Mouse (Mus musculus) heart, adult 2 months (tissue): ENCODE data around the gene Rabl6. TPM values are rescaled to one million over a fixed set of nuclear protein-coding genes. Genes with fewer than 3 reads are reported as not detected.
"Not testable (repeated sequence)": the region's sequence is repeated elsewhere in the genome, so short reads cannot be mapped to it uniquely, and the experiment has no call there.

Experiments
- DNase-seq, 2 experiments: peaks; one replicate each; pipeline ENCODE4 v3.0.0; 2021
- H3K27ac ChIP-seq: fragments of 200-600 bp; 2 replicates; pipeline ENCODE4 v1.8.1; 2022
- H3K27me3 ChIP-seq: fragments of 200-500 bp; 2 replicates; pipeline ENCODE4 v1.6.1; 2012; ENCODE audit warnings: mild to moderate bottlenecking, low read length, inconsistent platforms, mixed read lengths; ENCODE audit not compliant: control insufficient read depth, insufficient read depth
- H3K36me3 ChIP-seq: fragments of 200-500 bp; 2 replicates; pipeline ENCODE4 v1.6.1; 2012; ENCODE audit warnings: low read length, inconsistent platforms; ENCODE audit not compliant: control insufficient read depth, insufficient read depth
- H3K4me1 ChIP-seq: fragments of 200-500 bp; 2 replicates; pipeline ENCODE4 v1.6.1; 2011; ENCODE audit warnings: low read length; ENCODE audit not compliant: control insufficient read depth, insufficient read depth
- H3K4me3 ChIP-seq: fragments of 200-600 bp; 2 replicates; pipeline ENCODE4 v1.8.1; 2022
- H3K79me2 ChIP-seq: fragments of 200-500 bp; replicated peaks from 2 replicates; pipeline ENCODE4 v1.6.1; 2012; ENCODE audit warnings: mild to moderate bottlenecking, inconsistent platforms, low read length, moderate library complexity, mixed read lengths; ENCODE audit not compliant: control insufficient read depth, insufficient read depth
- H3K9ac ChIP-seq: fragments of 200-500 bp; 2 replicates; pipeline ENCODE4 v1.6.1; 2012; ENCODE audit warnings: low read depth, mild to moderate bottlenecking, control low read depth, inconsistent platforms, low read length, mixed read lengths
- CTCF ChIP-seq: fragments of 200-600 bp; IDR thresholded peaks from 2 replicates; pipeline ENCODE4 v1.8.1; 2022; ENCODE audit warnings: antibody characterized with exemption, mild to moderate bottlenecking, moderate library complexity
- EP300 ChIP-seq: fragments of 200-500 bp; IDR thresholded peaks from 2 replicates; pipeline ENCODE4 v1.6.1; 2011; ENCODE audit warnings: low read depth, low read length, control low read depth; ENCODE audit not compliant: insufficient read depth
- POLR2A ChIP-seq: fragments of 200-500 bp; IDR thresholded peaks from 2 replicates; pipeline ENCODE4 v1.6.1; 2011; ENCODE audit warnings: mild to moderate bottlenecking, low read depth, low read length, control low read depth; ENCODE audit not compliant: insufficient read depth
- WGBS: fragments of 180-500 bp; shearing (Covaris S2); methylation state at CpG from one replicate; pipeline ENCODE4 v1.1.7; 2018; 5-methylcytosine and 5-hydroxymethylcytosine counted together
- intact Hi-C: fragments of 180-260 bp; cut with DNase I; formaldehyde crosslinking; loops from one replicate; pipeline ENCODE4 v1.15.1; 2025
- polyA plus RNA-seq: library from polyadenylated mRNA; depleted of rRNA; stranded (reverse); fragments of >200 nt; gene quantifications from 2 replicates; pipeline ENCODE4 v1.2.3, GENCODE M21; 2012
- total RNA-seq, 2 experiments: library from RNA; stranded (reverse); gene quantifications; 2 replicates each; pipeline ENCODE4 v1.2.3; 2021

Gene Rabl6
- total and polyA plus RNA-seq, 3 experiments, result 48.8 to 65.3 (median 61.2) TPM

- peaks cover 6% of the 10 kb centered on the region; the same call in 1 of the 2 replicates for H3K79me2 ChIP-seq
- H3K27me3 ChIP-seq, result no peaks in the 10 kb centered on the region
- peak overlapping the region; percentile 82; the same call in 1 of the 2 replicates for H3K27ac ChIP-seq
- no peak for DNase-seq
- no peaks in the 10 kb centered on the region; the same call in 1 of the 2 replicates for H3K36me3 ChIP-seq
- intact Hi-C loops, result loop anchor here (2.0 to 10.0 kb wide), 2 partner anchors 22 to 134 kb away; partner anchors contain the start of genes Abca2, Ajm1 and Fut7
- peak overlapping the region; percentile 67; the same call in 1 of the 2 replicates for H3K4me3 ChIP-seq
- peaks cover 5% of the 10 kb centered on the region for H3K4me1 ChIP-seq
- peak overlapping the region; percentile 98 for H3K9ac ChIP-seq
- WGBS, result 61% methylated on average over 6 of the region's 6 CpGs
- TF ChIP-seq POLR2A (no peak), EP300 (no peak), CTCF (no peak)
These were observed 49.5 kb downstream of the Rabl6 start for GRCm38 (mm10) chr2:25558774-25559173.

- Histone ChIP-seq H3K9ac (peak overlapping the region; percentile 98), H3K4me3 (peak overlapping the region; percentile 67), H3K36me3 (no peaks in the 10 kb centered on the region; the same call in 1 of the 2 replicates), H3K27me3 (no peaks in the 10 kb centered on the region), H3K79me2 (peaks cover 6% of the 10 kb centered on the region; the same call in 1 of the 2 replicates), H3K27ac (peak overlapping the region; percentile 82), H3K4me1 (peaks cover 5% of the 10 kb centered on the region)
- under 1% methylated on average over 24 of the region's 24 CpGs for WGBS
- TF ChIP-seq POLR2A (no peak; the same call in 1 of the 2 replicates), EP300 (0 out of 2 replicates have a peak, but pooled peaks have one; percentile 30), CTCF (no peak)
- DNase-seq, result no peak
- intact Hi-C loops, result loop anchor here (2.0 to 10.0 kb wide), 2 partner anchors 23 to 133 kb away; partner anchors contain the start of genes Abca2, Ajm1 and Fut7
These were observed 50.4 kb downstream of the Rabl6 start for GRCm38 (mm10) chr2:25557964-25558360.

GRCm38 (mm10) chr2:25557221-25557963 is 50.9 kb downstream of the Rabl6 start, which contains the start of gene Edf1:
Gene Edf1, plus strand, starts transcription at chr2:25557847.
- peak within 1 kb of the TSS; percentile 82 for H3K27ac ChIP-seq
- intact Hi-C loops, result loop anchor here (10.0 kb wide), 1 partner anchor 133 kb away; the partner anchor contains the start of genes Abca2 and Fut7
- TF ChIP-seq CTCF (no peak), POLR2A (peak; percentile 81), EP300 (no peak)
- peak; percentile 96 to 98 for DNase-seq
- H3K36me3 ChIP-seq, result no peaks in the 10 kb centered on the region; the same call in 1 of the 2 replicates
- peaks cover 6% of the 10 kb centered on the region; the same call in 1 of the 2 replicates for H3K79me2 ChIP-seq
- peak within 1 kb of the TSS; percentile 98 for H3K9ac ChIP-seq
- peaks cover 5% of the 10 kb centered on the region for H3K4me1 ChIP-seq
- under 1% methylated on average over 61 of the region's 61 CpGs for WGBS
- peak within 1 kb of the TSS; percentile 67 for H3K4me3 ChIP-seq
- no peaks in the 10 kb centered on the region for H3K27me3 ChIP-seq

GRCm38 (mm10) chr2:25556296-25556695 is 52.0 kb downstream of the Rabl6 start:
- WGBS, result 42% methylated on average over 1 of the region's 1 CpGs
- H3K4me3 ChIP-seq, result no peak overlapping the region

GRCm38 (mm10) chr2:25555479-25555878 is 52.8 kb downstream of the Rabl6 start:
- not testable (repeated sequence) for H3K79me2 ChIP-seq, H3K27ac ChIP-seq, H3K9ac ChIP-seq, H3K36me3 ChIP-seq, H3K4me3 ChIP-seq, H3K4me1 ChIP-seq, H3K27me3 ChIP-seq, DNase-seq
- intact Hi-C loops, result loop anchor here (10.0 kb wide), 1 partner anchor 131 kb away; the partner anchor contains the start of genes Abca2 and Fut7
- WGBS, result 60% methylated on average over 2 of the region's 2 CpGs
- TF ChIP-seq CTCF, result peak; percentile 58

More at GRCm38 (mm10) chr2:25556296-25556695, 52.0 kb downstream of the Rabl6 start:
- no peaks in the 10 kb centered on the region; the same call in 1 of the 2 replicates for H3K36me3 ChIP-seq
- TF ChIP-seq CTCF (no peak), POLR2A (no peak), EP300 (no peak)
- H3K27me3 ChIP-seq, result no peaks in the 10 kb centered on the region
- H3K9ac ChIP-seq, result no peak overlapping the region
- DNase-seq, result peak in 1 of 2 experiments; percentile 15
- peaks cover 6% of the 10 kb centered on the region; the same call in 1 of the 2 replicates for H3K79me2 ChIP-seq
- H3K4me1 ChIP-seq, result peaks cover 5% of the 10 kb centered on the region
- intact Hi-C loops, result loop anchor here (10.0 kb wide), 1 partner anchor 131 kb away; the partner anchor contains the start of genes Abca2 and Fut7
- H3K27ac ChIP-seq, result no peak overlapping the region

- H3K4me3 ChIP-seq, H3K36me3 ChIP-seq, DNase-seq, H3K27ac ChIP-seq, H3K9ac ChIP-seq, H3K27me3 ChIP-seq, H3K79me2 ChIP-seq, H3K4me1 ChIP-seq: not testable (repeated sequence)
- intact Hi-C loops, result loop anchor here (10.0 kb wide), 1 partner anchor 128 kb away; the partner anchor contains the start of genes Abca2 and Fut7
- 83% methylated on average over 4 of the region's 4 CpGs for WGBS
These were observed 55.0 kb downstream of the Rabl6 start for GRCm38 (mm10) chr2:25553171-25553786.
